Mouse (Mus musculus) left cerebral cortex, adult 8-10 months (tissue): ENCODE measurements around the gene Samd4. TPM values are rescaled to one million over a fixed set of nuclear protein-coding genes. Genes with fewer than 3 reads are reported as not detected.
A peak's percentile ranks its signal among the peaks of the same experiment; 100 is the strongest.

Experiments used
- DNase-seq, 2 experiments: peaks; one replicate each; pipeline ENCODE4 v3.0.0; 2022; ENCODE audit warnings: low spot score in 2 of 2
- total RNA-seq, 4 experiments: library from RNA; stranded (reverse); gene quantifications; 2 replicates each; pipeline ENCODE4 v1.2.4; 2022

Gene Samd4
- total RNA-seq, 4 experiments from 2014 or later, result 24.1 to 31.0 (median 26.4) TPM

GRCm38 (mm10) chr14:46904276-46904675, 21.6 kb downstream of the Samd4 start:
- DNase-seq, result no peak

GRCm38 (mm10) chr14:46908858-46909257, 26.2 kb downstream of the Samd4 start:
- DNase-seq, result no peak

GRCm38 (mm10) chr14:46912496-46912895, 29.8 kb downstream of the Samd4 start:
- no peak for DNase-seq

- DNase-seq, result no peak
Measured at GRCm38 (mm10) chr14:46914356-46914755, 31.7 kb downstream of the Samd4 start.

GRCm38 (mm10) chr14:46915555-46915954, 32.9 kb downstream of the Samd4 start:
- DNase-seq, result no peak

- no peak for DNase-seq
Measured at GRCm38 (mm10) chr14:46916581-46916980, 33.9 kb downstream of the Samd4 start.

- DNase-seq, result no peak
Measured at GRCm38 (mm10) chr14:46917136-46917535, 34.5 kb downstream of the Samd4 start.

GRCm38 (mm10) chr14:46917581-46917980, 34.9 kb downstream of the Samd4 start:
- no peak for DNase-seq

- peak in 1 of 2 experiments; percentile 28 for DNase-seq
Measured at GRCm38 (mm10) chr14:46920496-46920895, 37.8 kb downstream of the Samd4 start.

GRCm38 (mm10) chr14:46921178-46921975, 38.7 kb downstream of the Samd4 start:
- no peak for DNase-seq

- no peak for DNase-seq
Measured at GRCm38 (mm10) chr14:46923931-46924330, 41.3 kb downstream of the Samd4 start.

GRCm38 (mm10) chr14:46924422-46924821, 41.8 kb downstream of the Samd4 start:
- no peak for DNase-seq

GRCm38 (mm10) chr14:46928556-46928955, 45.9 kb downstream of the Samd4 start:
- no peak for DNase-seq

- DNase-seq, result no peak
Measured at GRCm38 (mm10) chr14:46932121-46932520, 49.5 kb downstream of the Samd4 start.

GRCm38 (mm10) chr14:46932708-46933107, 50.1 kb downstream of the Samd4 start:
- DNase-seq, result no peak

- no peak for DNase-seq
Measured at GRCm38 (mm10) chr14:46941077-46941476, 58.4 kb downstream of the Samd4 start.

- DNase-seq, result peak; percentile 39 to 73
Measured at GRCm38 (mm10) chr14:46941896-46942812, 59.5 kb downstream of the Samd4 start.

- no peak for DNase-seq
Measured at GRCm38 (mm10) chr14:46944411-46944810, 61.8 kb downstream of the Samd4 start.

GRCm38 (mm10) chr14:46945903-46946490, 63.3 kb downstream of the Samd4 start:
- no peak for DNase-seq

- DNase-seq, result no peak
Measured at GRCm38 (mm10) chr14:46947644-46948043, 65.0 kb downstream of the Samd4 start.

GRCm38 (mm10) chr14:46950527-46951384, 68.1 kb downstream of the Samd4 start:
- DNase-seq, result no peak
